Mouse (Mus musculus) cerebellum, postnatal 36 days (tissue): ENCODE data around the gene Kdm4a.

Source experiments
- DNase-seq, 2 experiments: peaks; one replicate each; pipeline ENCODE4 v3.0.0; 2021 to 2022; ENCODE audit warnings: mixed read lengths in 2 of 2

The Kdm4a gene

DNA sequence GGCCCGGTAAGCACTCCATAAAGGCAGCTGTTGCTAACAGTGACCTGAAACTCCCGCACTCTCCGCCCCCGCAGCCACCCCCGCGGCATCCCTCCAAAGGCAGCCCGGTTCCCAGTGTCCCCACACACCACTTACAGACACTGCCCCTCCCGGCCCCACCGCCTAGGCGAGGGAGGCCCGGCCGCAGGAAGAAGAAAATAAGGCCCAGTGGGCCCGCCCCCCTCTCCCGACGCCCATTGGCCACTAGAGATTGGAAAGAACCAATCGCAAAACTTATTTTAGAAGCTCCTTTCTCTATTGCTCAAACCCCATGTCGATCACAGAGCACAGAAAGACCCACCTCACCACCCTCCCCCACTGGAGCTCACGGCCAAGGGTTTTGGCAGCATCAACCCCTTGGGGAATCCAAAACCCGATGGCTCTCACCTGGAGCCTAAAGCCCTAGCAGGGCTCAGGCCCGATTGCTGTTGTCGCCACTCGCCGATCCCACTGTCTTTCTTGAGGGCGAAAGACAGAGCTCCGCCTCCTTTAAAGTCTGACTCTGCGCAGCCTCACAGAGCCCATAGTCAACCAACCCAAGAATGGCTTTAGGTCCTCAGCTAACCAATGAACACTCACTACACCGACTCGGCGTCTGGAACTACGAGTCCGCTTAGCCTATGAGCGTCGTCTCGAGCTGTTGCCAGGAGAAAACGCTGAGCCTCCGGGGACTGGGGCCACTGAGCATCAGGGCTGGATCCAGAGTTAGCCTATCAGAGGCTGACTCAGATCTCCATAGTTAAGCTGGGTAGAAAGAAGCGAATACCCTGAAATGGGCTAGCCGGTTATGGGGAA is at the start of gene Kdm4a:
Gene Kdm4a (minus strand): TSS at position 577 of the 834 bp plus-strand sequence.
- peak; percentile 89 to 93 for DNase-seq

DNA sequence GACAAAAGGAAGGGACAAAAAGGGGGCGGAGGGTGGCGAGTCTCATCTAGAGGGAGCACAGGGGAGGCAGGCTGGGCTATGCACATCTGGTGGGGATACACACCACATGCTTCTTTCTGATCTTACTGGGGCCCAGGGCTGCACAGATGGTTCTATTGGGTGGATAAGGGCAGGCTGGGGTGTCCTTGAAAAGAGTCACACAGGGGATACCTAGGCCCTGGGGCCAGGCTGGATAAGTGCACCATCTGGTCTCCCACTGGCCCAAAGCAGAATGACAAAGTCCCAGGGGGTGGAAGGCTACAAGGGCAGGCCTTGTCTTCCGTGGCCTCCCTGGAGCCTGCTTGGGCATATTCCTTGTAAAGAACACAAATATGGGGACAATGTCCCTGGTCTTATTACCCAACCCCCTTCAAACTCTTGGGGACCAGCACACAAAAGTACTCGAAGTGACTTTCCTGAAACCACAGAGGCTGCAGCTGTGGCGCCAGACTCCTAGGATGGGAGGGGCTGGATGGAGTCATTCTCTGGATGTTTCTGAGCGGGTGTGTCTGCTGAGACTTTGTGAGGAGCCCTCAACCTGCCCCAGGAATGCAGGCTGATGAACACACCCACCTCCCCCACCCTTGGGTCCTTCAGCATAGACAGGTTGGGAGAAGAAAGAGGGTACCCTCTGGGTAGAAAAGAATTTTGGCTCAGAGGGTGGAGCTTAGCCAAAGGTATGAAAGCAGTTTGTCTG is 49.4 kb upstream of the Kdm4a start:
- no peak for DNase-seq

DNA sequence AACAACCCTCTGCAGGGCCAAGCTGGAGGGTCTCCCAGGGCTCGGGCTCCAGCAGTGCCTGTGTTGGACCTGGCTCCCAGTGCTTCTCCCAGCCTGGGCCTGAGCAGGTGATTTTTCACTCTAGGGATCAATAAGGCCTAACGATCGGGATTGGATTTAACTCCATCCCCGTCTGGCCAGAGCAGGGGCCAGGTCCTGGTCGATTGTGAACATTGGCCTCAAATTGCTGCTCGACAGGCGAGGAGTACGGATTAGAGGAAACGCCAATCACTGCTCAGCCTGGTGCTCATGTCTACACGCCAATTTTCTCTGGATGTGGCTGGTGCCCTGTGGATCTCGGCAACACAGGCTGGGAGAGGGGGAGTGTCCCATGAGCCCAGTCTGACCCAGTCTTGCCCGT is 47.6 kb upstream of the Kdm4a start:
- no peak for DNase-seq

DNA sequence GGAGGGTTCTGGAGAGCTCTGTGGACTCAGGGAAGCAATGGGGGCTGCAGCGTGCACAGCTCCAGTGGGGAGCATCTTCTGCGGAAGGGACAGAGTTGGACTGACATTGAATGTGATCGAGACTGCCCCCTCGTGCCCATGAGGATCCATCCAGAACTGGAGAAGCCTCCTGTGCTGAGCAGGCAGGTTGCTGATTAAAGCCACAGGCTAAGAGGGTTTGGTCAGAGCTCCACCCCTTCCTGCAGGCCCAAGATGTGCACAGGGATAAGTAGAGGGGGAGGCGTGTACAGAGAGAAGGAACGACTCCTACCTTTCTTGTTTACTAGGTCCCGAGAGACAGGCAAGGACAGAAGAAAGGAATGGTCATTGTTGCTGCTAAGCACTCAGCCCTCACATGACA is 41.4 kb upstream of the Kdm4a start:
- no peak for DNase-seq

DNA sequence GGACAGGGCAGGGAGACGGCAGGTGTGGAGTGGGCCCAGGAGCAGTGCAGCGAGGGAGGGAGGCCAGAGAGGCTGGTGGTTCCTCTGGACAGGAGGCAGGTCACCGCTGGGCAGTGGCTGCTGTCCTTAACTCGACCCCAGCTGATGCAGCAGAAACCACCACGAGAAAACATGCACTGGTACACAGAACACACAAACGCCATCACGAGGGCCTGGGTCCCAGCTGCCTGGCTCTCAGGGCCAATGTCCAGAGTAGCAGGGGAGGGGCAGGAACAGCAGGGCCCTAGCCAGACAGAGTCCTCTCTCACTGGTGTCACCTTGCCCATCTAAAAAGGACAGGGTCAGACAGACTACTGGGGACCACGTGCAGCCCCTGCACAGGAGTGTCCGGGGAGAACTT is 40.9 kb upstream of the Kdm4a start:
- no peak for DNase-seq

DNA sequence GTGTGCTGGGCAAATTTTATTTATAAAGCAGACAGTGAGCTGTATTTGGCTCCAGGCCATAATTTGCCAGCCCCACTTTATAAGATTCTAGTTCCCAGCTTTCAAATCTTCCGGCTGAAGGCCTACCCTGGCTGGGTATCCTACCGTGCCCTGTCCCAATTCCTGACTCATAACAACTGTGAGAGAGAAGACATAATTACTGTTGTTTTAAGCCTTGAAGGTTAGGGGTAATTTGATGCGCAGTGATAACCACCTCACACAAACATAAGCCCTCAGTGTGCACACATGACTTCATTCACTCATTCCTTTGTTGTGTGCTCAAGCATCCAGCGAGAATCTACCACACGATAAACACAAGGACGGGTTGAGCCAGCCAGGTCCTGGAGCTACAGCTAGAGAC is 39.6 kb upstream of the Kdm4a start:
- DNase-seq: no peak

DNA sequence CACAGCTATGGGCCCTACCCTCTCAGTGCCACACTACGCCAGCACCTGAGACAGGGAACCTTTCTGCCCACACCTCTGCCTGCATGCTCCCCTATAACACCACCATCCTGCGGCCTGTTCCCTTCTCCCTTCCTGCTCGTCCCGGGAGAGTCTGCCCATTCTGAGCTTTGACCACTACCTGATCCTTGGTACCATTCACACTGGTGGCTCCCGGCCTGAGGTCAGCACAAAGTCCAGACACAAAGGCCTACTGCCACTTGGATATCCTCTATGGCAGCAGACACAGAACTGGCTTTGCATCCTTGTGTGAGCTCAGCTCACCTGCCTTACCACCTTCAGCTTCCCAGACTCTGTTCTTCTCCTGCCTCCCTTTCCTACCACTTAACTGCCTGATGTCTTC is 38.7 kb upstream of the Kdm4a start:
- no peak for DNase-seq

DNA sequence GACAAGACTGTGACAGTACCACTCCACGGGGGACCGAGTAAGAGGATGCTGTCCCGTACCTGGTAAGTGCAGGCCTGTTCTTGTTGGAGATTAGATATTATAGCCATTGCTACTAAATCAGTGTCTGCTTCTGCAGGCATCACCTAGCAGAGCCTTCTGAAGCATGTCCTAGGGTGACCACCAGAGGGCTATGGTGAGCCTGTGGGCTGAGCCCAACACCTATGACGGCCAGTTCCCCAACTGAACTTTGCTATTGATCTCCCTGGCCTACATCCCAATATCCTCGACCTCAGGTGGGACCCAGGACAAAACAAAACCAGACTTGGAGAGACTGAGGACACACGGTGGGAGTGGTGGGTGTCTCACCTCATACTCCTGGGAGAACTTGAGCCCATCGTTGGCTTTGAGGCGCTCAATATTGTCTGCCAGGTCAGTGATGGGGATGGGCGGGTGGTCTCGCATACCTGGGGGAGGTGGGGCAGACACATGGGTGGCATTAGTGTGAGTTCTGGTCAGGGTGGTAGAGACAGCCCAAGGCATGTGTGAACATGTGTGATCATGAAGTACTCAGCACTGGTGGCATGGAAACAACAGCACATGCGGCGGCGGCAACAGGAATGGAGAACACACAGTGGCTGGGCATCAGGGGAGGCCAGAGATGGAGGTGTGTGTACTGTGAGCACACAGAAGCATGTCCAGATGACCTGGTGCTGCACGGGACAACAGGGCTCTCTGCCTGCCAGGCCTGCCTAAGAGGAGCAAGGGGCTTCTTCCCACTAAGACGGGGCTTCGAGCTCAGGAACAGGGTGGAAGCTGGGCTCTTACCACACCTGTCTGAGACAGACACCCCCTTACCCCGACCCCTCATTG is 37.1 kb upstream of the Kdm4a start:
- peak; percentile 72 to 74 for DNase-seq

DNA sequence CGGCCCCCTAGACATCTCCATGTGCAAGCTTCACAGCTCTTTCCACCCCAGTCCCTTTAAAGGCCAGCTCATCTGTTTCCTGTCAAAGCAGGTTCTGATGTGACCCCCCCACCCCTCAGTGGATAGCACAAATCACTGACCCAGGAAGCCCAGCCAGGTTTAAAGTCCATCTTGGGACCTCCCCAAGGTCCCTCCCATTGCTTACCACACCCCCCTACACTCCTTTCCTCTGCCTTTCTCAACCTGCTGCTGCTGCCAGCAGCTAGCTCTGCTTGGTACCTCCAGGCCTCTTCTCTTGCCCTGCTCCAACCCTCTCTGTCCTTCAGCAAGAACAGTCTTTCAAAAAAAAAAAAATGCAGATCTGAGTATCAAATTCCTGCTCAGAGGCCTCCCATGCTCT is 35.0 kb upstream of the Kdm4a start:
- no peak for DNase-seq

DNA sequence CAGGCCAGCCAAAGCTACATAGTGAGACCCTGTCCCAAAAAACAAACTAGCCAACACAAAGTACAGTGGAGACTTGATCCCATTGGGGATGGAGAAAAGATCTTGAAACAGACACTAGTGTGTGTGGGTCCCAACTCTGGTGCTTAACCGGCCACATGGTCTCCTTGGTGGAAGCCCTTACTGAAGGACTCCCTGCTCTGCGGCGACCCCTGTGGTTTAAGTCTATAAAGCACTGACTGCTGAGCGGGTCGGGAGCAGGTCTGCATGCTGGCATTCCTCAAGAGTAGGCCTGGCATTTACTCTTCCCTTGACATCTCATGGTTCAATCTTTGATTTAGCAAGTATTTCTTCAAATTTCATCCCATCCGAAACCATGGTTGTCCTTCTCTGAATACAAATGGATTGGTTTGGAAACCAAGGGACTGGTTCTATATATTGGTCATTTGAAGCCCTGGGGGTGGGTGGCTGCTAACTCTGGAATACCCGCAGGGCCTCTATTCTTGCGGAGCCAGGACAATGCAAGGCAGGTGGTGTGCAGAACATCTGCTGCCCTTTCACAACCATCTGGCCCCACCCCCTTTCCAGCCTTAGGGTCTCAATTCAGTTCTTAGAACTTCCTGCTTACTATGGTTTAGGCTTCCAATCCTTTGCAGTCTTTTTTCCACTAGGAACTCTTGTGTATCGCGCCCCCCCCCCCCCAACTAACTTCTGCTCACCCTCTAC is 27.2 kb upstream of the Kdm4a start:
- no peak for DNase-seq

DNA sequence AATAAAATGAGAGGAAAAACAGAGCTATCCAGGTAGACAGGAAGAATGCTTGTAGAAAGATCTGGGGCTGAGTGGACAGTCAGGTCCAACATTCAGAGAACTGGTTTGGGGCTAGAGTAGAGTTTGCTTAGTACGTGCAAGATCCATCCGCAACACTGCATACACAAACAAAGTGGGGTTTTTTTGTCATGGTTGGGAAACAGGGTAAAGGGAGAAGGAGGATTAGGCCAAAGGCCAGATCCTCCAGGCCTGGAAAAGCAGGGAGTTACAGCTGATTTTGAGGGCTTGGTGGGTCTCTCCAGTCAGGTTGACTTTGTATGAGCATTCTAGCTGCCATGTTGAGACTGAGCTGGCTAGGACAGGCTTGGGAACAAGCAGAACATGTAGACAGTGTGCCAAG is 26.1 kb upstream of the Kdm4a start:
- no peak for DNase-seq

DNA sequence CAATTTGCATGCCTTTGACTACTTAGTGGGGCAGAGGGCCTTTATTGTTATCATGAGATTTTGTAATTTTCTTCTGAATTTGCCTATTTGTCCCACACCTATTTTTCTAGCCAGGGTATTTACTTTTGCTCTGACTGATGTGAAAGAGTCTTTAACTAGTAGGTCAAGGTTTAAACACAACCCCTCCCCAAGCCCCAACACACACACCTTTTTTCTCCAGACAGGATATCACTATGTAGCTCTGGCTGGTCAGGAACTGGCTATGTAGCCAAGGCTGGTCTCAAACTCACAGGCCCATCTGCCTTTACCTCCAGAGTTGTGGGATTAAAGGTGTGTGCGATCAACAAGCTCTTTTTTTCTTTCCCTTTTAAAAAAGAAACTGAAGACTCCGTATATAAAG is 19.2 kb upstream of the Kdm4a start:
- no peak for DNase-seq

DNA sequence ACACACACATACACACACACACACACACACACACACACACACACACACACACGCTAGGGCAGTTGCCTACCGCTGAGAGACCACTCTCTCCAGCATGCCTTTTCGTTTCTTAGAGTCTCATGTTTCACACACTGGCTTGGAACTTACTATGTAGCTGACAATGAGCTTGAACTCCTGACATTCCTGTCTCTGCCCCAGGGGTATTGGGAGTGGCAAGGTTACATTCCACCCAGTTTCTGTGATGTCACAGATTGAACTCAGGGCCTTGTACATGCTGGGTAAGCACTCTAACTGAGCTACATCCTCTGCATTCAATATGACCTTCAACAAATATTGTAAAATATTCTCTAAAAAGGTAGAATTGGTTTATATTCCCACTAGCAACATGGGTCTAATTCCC is 18.8 kb upstream of the Kdm4a start:
- no peak for DNase-seq

DNA sequence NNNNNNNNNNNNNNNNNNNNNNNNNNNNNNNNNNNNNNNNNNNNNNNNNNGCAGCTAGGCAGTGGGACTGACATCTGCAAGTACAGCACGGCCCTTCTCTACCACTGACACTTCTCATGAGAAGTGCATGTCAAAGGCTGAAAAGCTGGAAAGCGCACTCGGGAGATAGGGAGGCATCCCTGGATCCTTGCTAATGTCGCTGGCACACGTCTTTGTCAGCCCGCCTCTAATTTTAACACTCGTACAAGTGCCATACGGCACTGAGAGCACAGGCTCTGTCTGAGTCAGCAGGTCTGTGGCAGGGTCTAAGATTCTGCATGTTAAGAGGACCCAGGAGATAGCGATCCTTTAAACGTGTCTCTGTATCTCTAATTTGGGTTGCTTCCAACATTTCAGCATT is 16.3 kb upstream of the Kdm4a start:
- no peak for DNase-seq

DNA sequence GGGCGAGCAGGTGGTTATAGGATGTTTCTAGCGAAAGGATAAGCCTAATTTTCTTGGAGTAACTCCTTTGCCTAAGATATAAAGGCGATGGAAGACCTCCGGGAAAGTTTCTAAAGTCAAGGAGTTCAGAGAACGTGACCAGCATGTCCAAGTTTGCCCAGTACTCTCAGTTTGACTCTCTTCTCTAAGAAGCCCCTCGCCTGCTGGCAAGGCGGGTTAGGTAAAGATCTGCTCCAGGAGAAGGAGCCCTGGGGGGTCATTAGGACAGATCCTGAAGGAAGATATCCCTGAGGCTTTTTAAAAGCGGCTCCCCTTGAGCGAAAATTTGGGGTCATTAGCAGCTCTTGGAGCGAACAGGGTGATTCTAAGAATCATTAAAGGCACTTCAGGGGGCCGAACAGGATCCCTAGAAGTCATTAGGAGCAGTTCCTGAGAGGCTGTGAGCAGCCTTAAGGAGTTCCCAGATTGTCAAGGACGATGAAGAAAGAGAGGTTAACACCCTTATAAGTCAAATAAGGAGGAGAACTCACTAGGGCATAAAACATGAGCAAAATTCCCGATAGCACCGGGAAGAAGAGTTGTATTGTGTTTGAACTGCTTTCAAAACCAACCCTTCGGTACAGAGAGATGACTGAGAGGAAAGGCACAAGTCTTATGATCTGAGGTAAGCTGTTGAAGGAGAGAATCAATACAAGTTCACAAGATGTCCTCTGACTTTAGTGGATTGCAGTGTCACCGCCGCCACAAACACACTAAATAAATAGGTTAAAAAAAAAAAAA is 648 bp upstream of the Kdm4a start:
- DNase-seq: no peak

DNA sequence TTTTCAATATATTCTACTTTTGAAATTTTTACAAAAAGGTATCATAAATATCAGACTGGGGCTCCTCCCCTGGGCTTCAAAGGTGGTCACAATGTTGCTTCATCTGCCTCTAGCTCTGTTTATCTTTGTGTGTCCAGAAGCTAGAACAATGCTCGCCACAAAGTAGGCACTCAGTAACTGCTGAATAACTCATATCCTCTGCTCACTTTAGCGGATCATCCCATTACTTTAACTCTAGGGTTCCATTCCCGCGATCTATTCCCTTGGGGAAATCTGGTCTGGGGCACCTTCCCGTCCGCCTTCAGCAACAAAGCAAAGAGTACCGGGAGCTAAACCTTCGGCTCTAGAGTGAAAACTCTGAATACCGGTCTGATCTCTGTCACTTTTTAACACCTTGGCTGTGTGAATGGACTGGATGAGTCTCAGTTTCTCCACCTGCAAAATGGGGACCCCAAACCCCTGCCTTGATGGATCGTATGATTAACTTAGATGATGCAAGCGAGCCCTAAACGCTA is 834 bp downstream of the Kdm4a start:
- DNase-seq: no peak

DNA sequence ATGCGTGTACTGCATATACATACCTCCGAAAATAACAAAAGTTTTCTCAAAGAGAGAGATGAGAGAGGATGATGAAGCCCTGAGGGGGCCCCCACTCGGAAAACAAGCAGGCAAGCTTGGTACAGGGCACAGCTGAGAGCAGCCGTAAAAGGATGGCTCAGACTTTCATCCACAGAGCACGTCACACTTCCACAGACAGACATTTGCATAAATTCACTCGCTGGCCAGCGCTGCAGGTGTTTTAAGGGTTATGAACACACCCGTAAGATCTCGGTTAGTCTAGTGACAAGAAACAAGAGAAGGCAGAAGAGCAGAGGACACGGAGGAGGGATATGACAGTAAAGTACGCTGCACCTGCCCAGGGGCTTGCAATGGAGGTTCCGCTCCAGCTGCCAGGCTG is 7.4 kb downstream of the Kdm4a start:
- no peak for DNase-seq

DNA sequence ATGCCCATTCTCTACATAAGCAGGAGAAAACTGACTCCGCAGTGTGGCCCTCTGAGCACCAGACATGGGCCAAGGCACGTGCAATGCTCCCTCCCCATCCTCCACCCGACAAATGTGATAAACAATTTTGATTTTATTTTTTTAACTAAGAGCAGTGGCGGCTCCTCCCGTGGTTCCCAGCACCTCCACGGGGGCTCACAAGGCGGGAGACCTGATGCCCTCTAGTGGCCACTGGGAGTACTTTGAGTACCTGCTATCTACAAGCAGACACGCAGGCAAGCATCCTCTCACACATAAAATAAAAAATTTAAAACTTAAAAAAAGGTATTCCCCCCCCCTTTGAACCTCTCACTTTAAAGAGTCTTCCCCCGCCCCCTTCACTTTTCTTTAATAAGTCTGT is 8.8 kb downstream of the Kdm4a start:
- no peak for DNase-seq

DNA sequence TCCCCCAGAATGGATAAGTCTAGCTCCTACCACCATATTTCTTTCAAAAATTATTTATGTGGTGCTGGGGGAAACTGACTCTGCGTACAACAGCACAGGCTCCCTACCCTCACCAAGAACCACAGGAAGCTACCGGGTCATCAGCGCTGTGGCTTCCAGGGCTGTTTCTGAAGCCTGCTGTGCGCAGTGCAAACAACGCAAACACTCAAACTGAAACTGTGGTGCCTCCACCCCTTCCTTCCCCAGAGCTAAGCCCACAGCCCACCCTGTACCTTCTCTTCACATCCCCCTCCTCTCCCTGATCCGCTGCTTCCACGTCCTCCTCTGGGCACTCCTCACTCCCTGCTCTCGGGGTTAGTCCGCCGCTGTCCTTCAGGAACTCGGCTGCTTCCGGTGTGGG is 17.7 kb downstream of the Kdm4a start:
- no peak for DNase-seq

DNA sequence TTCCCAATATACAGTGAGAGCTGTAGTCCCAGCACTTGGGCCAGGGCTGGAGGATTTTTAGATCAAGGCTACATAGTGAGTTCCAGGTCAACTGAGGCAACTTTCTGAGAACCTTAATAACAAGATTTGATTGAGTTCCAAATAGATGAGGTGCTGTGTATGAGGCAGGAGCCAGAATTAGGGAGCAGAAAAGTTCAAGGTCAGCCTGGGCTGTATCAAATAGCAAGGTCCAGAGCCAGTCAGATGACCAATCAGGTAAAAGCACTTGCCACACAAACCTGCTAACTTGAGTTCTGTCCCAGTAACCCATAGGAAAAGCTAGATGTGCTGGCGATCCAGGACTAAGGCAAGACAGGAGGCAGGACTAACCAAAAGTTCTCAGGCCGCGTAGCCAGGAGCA is 22.2 kb downstream of the Kdm4a start:
- no peak for DNase-seq

DNA sequence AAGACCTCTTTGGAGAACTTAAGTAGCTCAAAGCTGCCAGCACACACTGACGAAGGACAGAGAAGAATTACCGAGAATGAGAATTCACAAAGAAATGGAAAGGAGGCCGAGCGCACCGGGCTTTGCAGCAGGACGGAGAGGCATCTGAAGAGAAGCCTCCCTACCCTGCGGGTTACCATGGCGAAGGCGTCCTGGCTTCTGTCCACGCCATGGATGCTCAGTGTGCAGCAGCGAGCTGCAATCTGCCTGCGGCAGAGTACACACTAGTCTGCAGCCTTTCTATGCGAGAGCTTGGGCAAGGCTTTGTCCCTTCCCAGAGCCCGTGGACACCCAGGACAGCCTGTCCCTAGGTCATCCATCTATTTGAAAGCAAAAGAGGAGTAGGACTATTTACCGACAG is 23.3 kb downstream of the Kdm4a start:
- DNase-seq: peak; percentile 64 to 71

DNA sequence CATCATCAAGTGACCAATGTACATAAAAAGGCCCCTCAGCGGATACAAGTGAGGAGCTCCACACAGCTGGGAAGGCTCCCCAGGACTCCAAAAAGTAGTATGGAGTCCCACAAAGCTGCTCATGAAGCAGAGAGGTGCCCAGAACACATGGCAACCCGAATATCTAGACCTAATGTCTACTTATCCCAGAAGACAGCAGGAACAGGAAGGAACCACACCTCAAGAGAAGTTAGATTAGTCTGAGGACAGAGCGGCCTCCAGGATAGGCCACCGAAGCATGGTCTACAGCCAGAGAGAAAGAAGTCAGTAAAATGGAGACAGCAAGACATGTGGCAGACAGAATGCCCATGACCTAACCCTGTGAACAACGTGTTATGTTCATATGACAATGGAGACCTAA is 25.0 kb downstream of the Kdm4a start:
- DNase-seq: no peak
